Mouse (Mus musculus) cerebellum, adult (tissue): ENCODE data around the gene Efcab6.
"Not testable (repeated sequence)": the region's sequence is repeated elsewhere in the genome, so short reads cannot be mapped to it uniquely, and the experiment has no call there.

Experiments
- ATAC-seq: cut with Nextera tagmentation; 2 replicates; pipeline ENCODE4 v1.9.2; 2017; ENCODE audit warnings: mild to moderate bottlenecking, moderate library complexity, mixed read lengths; ENCODE audit not compliant: insufficient number of reproducible peaks, low FRiP score, low TSS enrichment

Gene Efcab6

DNA sequence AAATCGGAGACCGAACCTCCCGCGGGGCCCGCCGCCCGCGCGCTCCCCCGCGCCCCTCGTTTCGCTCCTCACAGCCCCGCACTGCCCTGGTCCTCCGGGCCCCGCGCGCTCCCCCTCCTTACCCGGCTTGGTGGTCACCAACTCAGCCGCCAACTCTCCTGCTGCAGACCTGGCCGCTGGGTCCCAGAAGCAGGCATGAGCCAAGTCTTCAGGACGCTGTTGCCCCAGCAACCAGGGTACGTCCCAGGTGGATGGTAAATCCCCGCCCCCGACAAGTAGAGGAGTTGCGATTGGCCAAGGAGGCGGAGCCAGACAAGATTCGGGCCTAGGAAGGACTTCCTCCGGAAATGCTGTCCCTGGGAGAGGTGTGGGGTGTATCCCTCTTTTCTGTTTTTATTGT lies at the start of gene Efcab6:
Gene Efcab6, minus strand, starts transcription at position 240 of the 400 bp plus-strand sequence.
- no peak for ATAC-seq

- ATAC-seq = no peak
Measured at GRCm38 (mm10) chr15:84113873-84114272, 48.7 kb upstream of the Efcab6 start.

GRCm38 (mm10) chr15:84108899-84109298 lies 43.7 kb upstream of the Efcab6 start:
- ATAC-seq = no peak

DNA sequence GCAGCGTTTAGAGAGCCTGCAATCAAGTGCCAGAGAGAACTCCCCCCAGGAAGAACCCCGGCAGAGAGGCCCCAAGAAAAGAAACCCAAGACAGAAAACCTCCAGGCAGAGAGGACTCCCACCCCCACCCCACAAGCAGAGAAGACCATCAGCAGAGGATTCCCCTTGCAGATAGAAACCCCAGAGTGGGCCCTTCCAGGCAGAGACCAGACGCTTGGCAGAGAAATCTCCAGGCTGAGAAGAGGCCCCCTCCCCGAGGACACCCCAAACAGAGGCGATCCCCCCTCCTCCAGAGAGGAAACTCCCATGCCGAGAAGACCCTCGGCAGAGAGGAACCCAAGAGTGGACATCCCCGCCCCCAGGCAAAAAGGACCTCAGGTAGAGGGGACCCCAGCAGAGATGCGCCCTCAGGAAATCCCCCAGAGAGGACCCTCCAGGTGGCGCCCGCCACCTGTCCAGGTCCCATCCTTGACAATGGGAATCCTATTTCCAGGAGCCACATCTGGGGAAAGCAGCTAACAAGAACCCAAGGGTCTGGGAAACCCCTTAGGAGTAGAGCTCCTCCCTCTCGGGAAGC lies 40.8 kb upstream of the Efcab6 start:
- peak; percentile 17 for ATAC-seq

GRCm38 (mm10) chr15:84105105-84105923 lies 40.1 kb upstream of the Efcab6 start, which contains the start of gene Sult4a1:
TSS of gene Sult4a1 (minus strand) at chr15:84105754.
- ATAC-seq = peak; percentile 70

GRCm38 (mm10) chr15:84104626-84105025 lies 39.4 kb upstream of the Efcab6 start:
- ATAC-seq = no peak

DNA sequence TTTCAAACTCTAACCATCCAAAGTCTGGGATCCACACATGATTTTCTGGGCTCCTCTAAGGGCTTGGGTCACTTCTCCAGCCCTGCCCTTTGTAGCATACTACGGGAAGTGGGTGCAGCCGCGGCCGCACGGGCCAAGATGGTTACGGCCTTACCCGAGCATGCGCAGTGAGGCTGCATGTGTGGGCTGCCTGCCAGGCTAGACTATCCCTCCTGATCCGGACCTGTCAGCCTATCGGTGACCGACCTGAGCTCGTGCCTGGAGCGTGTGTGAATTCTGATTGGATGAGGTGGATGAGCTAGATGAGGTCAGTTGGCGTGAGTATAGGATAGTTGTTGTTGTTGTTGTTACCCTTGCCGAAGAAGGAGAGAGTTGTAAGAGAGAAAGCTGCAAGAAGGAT lies 32.4 kb upstream of the Efcab6 start:
- ATAC-seq = not testable (repeated sequence)

DNA sequence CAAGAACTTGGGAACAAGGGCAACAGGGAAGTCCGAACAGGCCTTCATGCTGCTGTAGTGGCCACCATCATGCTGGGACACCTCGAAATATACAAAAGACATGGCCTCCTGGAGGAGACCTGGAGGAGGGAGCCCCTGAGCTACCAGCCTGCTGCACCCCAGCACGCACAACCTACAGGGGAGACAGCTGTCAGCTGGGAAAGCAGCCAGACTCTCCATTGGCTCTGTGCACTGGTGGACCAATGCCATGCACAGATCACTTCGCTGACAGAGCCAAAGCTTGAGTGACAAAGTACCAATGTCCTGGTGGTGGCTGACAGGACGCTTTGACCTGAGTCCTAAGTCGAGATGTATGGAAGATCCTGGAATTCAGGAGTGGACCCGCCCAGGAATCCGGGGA lies 30.9 kb upstream of the Efcab6 start:
- peak; percentile 59; the same call in 1 of the 2 replicates for ATAC-seq

DNA sequence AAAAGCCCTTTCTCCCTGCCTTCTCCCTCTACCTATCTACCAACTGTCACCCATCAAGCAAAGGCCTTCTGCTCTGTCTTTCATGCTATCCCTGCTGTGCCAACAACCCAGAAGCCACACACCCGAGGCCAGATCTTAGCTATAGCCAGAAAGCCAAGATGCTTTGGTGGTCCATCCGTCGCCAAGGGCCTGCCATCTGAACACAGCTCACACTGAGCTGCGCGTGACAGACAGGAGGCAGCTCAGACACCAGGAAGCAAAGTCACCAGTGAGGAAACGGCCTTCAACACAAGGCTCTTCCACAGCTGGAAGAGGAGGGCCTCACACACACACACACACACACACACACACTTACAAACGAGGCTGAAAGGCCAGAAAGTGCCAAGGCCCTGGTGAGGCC lies 29.7 kb upstream of the Efcab6 start:
- no peak for ATAC-seq

DNA sequence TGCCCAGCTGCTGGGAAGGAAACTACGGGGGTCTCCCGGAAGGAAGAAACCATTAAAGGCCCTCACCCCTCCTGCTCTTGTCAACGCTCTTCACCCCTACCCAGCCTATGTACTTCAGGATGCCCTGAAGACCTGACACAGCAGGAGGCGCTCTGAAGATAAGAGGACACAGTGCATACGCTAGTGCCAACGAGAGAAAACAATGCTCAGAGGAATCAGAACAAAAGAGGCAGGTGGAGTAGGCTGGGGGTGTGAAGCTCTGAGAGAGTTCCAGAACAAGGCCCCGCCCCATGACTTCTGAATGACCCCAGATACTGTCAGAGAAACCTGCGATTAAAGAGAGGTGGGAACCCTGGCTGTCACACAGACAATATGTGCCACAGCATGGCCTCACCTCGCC lies 21.6 kb upstream of the Efcab6 start:
- ATAC-seq = no peak

GRCm38 (mm10) chr15:84086364-84086763 lies 21.2 kb upstream of the Efcab6 start:
- ATAC-seq = no peak

- no peak for ATAC-seq
Measured at GRCm38 (mm10) chr15:84080069-84080468, 14.9 kb upstream of the Efcab6 start.

DNA sequence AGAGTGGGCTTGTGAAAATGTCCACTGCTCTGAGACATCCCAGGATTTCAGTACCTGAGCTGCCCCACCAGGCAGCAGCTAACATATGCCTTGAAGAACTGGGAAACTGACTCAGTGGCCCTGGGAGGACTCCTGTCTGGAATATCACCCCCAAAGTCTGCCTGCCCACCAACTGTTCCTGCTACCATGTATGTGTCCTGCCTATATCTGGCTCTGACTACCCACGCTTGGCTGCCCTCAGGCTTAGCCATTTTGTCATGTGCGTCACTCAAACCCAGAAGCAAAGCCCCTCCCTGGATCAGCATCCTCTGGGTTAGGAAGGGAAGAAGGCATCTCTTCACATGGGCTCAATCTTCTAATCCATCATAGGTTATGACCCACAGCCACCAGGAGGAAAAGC lies 14.3 kb upstream of the Efcab6 start:
- no peak for ATAC-seq

GRCm38 (mm10) chr15:84078667-84079066 lies 13.5 kb upstream of the Efcab6 start:
- no peak for ATAC-seq

DNA sequence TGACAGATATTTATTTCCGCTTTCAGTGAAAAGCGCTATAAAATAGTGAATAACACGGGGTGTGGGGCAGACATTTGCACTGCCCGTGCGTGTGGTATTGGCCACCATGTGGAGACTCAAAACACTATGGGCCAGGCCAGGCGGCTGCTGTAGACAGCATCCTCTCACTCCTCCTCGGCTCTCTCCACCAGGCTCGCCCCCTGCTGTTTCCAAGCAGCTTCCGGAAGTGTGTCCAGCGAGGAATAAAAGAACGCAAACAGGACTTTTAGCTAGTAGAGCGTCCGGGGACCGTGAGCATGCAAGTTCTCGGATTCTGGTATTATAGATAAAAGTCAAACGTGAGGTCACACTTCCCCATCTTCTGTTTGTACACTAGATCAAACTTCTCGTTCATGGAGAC lies 12.0 kb upstream of the Efcab6 start:
- no peak for ATAC-seq

DNA sequence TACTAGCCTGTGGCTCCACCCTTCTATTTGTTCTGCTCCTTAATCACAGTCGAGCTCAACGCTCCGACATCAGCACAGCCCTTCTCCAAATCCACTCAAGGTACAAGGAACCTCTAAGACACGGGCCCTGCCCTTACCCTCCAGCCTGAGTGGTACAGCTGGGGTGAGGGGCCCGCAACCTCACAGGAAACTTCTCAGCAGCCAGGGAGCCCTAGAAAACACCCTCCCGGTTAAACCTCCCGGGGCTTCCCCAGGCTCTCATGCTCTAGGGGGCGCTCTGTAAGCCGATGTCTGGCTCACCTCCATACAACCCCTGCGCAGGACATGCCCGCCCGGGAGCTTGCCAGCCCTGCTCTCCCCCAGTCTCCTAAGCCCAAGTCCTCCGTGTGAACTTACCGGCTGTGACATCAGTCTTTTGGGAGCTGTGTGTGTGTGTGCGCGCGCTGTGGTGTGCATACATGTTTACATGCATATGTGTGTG lies 9.6 kb upstream of the Efcab6 start:
- ATAC-seq = peak; percentile 6; the same call in 1 of the 2 replicates

- ATAC-seq = no peak
Measured at GRCm38 (mm10) chr15:84073911-84074704, 8.9 kb upstream of the Efcab6 start.

- no peak for ATAC-seq
Measured at GRCm38 (mm10) chr15:84073058-84073457, 7.9 kb upstream of the Efcab6 start.

DNA sequence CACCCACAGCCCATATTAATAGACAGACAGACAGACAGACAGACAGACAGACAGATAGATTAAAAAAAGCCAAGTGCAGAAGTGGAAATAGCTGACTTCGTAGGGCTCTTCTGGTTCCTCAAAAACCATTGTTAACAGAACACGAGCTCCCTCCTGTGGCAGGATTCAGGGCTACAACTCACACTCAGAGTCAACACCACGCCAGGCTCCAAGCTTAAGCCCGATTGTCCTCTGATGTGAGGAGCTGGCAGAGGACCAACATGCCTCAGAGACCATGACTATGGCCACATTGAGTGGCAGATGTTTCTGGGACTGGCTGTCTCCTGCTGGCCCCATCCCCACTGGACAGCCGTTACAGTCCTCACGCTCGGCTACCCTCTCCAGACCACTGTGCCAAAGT lies 7.0 kb upstream of the Efcab6 start:
- ATAC-seq = peak; percentile 31; the same call in 1 of the 2 replicates

DNA sequence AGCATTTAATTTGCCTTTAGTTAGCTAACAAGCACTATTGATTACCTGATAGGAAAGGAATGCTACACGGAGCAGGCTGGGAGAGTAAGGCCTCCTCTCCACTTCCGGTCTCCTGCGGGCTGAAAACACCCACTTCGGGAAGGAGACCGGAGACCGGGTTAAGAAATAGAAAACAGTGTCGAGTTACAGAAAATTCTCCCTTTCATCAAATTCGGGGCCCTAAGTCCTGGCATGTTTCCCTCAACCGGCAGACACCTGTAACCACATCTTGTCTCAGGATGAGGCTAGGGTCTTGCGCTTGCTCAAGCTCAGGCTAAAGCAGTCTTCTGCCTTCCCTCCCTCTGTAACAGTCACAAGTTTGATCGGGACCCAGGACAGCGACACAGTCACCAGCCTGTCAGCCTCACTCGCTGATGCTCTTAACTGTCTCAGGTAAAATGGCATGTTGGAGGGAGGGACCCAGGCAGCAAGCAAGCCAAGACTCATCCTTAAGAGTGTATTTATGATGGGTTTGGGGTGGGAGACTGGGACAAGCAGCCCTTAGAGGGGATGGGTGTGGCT lies 5.0 kb upstream of the Efcab6 start:
- no peak for ATAC-seq
